Mouse (Mus musculus) E14TG2a.4 (cell line): ENCODE measurements around the gene App.

Experiments used
- H3K27me3 ChIP-seq: 2 replicates; pipeline ENCODE4 v1.6.1; 2014; ENCODE audit warnings: low read length, control low read depth; ENCODE audit not compliant: insufficient read depth
- H3K36me3 ChIP-seq: 2 replicates; pipeline ENCODE4 v1.6.1; 2014; ENCODE audit warnings: low read length, control low read depth; ENCODE audit not compliant: insufficient read depth
- H3K4me1 ChIP-seq: replicated peaks from 2 replicates; pipeline ENCODE4 v1.6.1; 2014; ENCODE audit warnings: low read depth, low read length, control low read depth
- H3K4me3 ChIP-seq: replicated peaks from 2 replicates; pipeline ENCODE4 v1.5.1; 2014; ENCODE audit warnings: mild to moderate bottlenecking, low read length
- H3K9me3 ChIP-seq: 2 replicates; pipeline ENCODE4 v1.6.1; 2014; ENCODE audit warnings: low read length, control low read depth
- CTCF ChIP-seq: conservative IDR thresholded peaks from 2 replicates; pipeline ENCODE4 v1.5.1; 2014; ENCODE audit warnings: low read length
- NANOG ChIP-seq: IDR thresholded peaks from 2 replicates; pipeline ENCODE4 v1.6.1; 2014; ENCODE audit warnings: borderline replicate concordance, low read length, mixed read lengths
- POU5F1 ChIP-seq: IDR thresholded peaks from 2 replicates; pipeline ENCODE4 v1.6.1; 2014; ENCODE audit warnings: low read length, borderline replicate concordance

The App gene

DNA sequence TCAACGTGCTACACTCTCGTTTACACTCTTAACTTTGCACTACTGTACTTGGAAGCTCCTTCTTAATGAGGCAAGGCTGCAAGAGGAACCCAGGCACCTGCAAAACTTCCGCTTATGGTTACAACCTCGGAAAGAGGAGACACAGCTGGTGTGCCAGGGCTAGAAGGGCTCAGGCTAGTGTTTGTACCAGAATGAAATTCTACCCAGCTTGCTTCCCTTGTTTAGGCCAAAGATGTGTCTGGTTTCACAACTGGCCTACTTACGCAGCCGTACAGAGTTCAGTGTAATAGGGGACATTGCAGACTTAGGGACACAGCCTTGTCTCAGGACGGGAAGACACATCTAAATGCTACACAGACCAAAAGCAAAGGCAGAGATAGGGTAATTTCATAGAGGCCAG lies 173.3 kb downstream of the App start:
- Histone ChIP-seq H3K9me3 (no peaks in the 10 kb centered on the region), H3K36me3 (no peaks in the 10 kb centered on the region), H3K4me1 (no peaks in the 10 kb centered on the region), H3K4me3 (no peak overlapping the region), H3K27me3 (no peaks in the 10 kb centered on the region)
- no peak for TF ChIP-seq POU5F1
- no peak for TF ChIP-seq NANOG
- no peak for TF ChIP-seq CTCF

DNA sequence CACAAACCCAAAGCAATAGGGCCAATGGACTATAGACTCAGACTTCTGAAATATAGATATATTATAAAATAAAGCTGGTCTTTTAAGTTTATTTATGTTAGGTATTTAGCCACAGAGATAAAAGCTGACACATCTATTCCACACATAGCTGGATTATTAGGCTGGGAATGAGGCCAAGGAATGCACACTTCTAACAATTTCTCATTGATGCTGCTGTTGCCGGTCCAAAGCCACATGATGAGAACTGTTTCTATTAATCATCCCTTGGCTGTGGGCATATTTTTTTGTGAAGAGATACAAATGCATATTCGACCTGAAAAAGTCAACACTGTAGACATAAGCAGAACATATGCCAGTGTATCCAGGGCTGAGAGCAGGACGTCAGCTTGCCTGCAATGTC lies 176.0 kb downstream of the App start:
- H3K9me3 ChIP-seq, result no peaks in the 10 kb centered on the region
- TF ChIP-seq CTCF (no peak), NANOG (no peak), POU5F1 (no peak)
- H3K4me3 ChIP-seq, result no peak overlapping the region
- no peaks in the 10 kb centered on the region for H3K27me3 ChIP-seq
- H3K4me1 ChIP-seq, result no peaks in the 10 kb centered on the region
- H3K36me3 ChIP-seq, result no peaks in the 10 kb centered on the region

DNA sequence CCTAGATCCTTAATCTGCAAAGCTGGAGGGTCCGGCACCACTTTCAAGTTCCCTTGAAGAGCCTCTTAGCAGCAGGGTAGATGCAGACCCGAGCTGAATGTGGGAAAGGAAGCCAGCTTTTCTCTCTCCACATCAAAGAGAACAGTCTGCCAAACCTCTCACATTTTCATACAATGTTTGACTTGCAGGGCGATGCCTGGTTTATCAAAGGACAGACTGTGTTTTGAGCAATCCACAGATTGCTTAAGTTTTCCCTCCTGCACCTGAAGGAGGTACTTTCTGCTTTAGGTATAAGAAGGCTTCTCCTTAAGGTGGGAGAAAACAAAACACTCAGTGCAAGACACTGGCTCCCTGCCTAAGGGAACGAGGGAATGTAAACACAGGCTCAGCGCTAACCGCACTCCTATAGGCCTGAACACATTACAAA lies 178.1 kb downstream of the App start:
- no peak for TF ChIP-seq NANOG
- TF ChIP-seq POU5F1, result no peak
- TF ChIP-seq CTCF, result no peak
- Histone ChIP-seq H3K27me3 (no peaks in the 10 kb centered on the region), H3K4me3 (no peak overlapping the region), H3K36me3 (no peaks in the 10 kb centered on the region), H3K9me3 (no peaks in the 10 kb centered on the region), H3K4me1 (no peaks in the 10 kb centered on the region)

DNA sequence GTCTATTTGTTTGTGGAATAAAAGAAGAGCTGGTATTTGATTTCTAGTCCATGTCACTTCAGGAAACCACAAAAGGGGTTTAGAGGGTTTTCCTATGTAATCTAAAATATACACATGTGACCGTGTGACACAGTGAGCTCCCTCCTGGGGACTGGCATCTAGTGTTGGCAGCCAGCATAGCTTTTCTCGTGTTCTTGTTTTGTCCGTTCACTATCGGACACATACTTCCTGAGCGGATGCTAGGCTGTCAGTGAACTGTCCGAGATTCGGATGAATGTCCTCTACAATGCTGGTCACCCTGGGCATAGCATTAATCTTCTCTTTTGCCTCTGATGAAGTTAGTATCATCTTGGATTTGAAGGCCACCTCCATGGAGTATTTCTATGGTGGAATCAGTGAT lies 180.7 kb downstream of the App start:
- Histone ChIP-seq H3K4me3 (no peak overlapping the region), H3K4me1 (no peaks in the 10 kb centered on the region), H3K9me3 (no peaks in the 10 kb centered on the region), H3K36me3 (no peaks in the 10 kb centered on the region), H3K27me3 (no peaks in the 10 kb centered on the region)
- TF ChIP-seq POU5F1 (no peak), CTCF (no peak), NANOG (no peak)

DNA sequence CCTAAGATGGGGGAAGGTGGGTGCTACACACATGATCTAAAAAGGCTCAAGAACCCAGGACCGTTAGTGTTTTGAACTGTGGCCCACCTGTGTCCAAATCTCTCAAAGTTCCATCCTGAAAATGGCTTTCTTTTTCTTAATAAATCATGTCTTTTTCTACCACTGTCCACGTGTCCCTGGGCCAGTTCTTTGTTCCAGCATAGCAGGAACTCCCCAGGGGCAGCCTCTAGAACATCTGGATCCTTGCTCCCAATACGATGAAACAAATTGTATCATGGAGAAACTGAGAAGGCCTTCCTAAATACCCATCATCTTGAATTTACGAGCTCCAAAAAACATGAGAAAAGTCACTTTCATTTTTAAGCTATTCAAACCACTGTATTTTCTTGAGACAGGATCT lies 182.6 kb downstream of the App start:
- H3K9me3 ChIP-seq, result no peaks in the 10 kb centered on the region
- H3K4me1 ChIP-seq, result no peaks in the 10 kb centered on the region
- TF ChIP-seq POU5F1 (no peak), CTCF (no peak), NANOG (no peak)
- H3K36me3 ChIP-seq, result no peaks in the 10 kb centered on the region
- no peaks in the 10 kb centered on the region for H3K27me3 ChIP-seq
- H3K4me3 ChIP-seq, result no peak overlapping the region

DNA sequence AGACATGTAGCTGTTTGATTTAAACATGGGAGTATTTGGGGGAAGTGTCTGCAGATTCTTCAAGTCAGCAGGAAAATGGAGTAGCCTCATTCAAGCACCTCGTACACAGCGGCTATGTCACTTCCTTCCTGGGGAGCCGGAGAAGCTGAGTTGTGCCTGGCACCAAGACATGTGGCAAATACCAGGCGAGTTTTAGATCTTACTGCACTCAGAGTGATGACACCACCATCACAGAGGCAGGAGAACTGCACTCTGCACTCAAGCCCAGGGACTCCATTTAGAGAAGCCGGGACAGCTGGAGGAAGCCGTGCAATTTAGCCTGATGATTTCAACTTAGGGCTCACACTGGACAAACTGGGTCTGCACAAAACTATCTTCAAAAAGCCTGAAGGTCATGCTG lies 183.6 kb downstream of the App start:
- H3K4me1 ChIP-seq, result no peaks in the 10 kb centered on the region

DNA sequence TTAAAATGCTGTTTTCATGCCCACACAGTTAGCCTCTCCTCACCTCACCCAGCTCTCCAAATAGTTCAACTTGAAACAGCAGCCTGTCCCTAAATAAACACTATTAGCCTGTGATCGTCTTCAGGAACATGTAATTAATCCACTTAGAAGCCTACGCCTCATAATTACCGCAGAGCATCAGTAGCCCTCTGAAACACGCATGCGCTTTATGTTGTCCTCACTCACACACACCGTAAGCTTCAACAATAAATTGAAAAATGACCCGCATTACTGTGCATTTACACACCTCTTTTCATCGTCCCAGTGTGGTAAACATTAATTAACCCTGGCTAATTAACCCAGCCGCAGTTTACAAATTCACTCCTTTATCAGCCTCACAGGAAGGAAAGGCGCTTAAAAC lies 184.1 kb downstream of the App start:
- no peak overlapping the region for H3K4me3 ChIP-seq
- no peaks in the 10 kb centered on the region for H3K36me3 ChIP-seq
- no peaks in the 10 kb centered on the region for H3K27me3 ChIP-seq
- no peaks in the 10 kb centered on the region for H3K4me1 ChIP-seq
- TF ChIP-seq CTCF (no peak), POU5F1 (no peak), NANOG (no peak)
- H3K9me3 ChIP-seq, result no peaks in the 10 kb centered on the region

More for the DNA sequence above, 183.6 kb downstream of the App start:
- H3K36me3 ChIP-seq, result no peaks in the 10 kb centered on the region
- TF ChIP-seq CTCF (no peak), POU5F1 (no peak), NANOG (no peak)
- no peak overlapping the region for H3K4me3 ChIP-seq
- H3K27me3 ChIP-seq, result no peaks in the 10 kb centered on the region
- no peaks in the 10 kb centered on the region for H3K9me3 ChIP-seq

DNA sequence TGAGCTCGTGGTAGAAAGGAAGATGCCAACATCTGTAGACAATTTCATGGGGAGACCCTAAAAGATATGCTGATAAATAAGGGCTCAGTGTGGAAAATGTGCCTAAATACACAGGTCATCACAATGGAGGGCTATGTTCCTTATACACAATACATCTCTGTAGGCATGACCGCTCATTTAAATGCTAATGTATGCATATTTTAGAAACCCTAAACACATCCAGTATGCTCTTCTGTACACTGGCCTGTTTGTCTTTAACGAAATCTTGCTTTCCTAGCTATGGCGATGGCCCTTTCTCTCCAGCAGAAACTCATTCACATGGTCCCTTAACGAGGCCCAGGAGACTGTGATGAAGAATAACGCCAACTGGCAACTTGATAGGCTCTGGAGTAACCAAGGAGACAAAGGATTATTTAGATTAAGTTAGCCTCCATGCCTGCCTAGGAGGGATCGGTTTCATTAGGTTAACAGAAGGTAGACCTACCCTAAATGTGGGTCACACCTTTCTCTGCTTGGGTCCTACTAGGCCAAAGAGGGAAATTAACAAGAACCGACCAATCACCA lies 185.8 kb downstream of the App start:
- Histone ChIP-seq H3K27me3 (no peaks in the 10 kb centered on the region), H3K36me3 (no peaks in the 10 kb centered on the region), H3K9me3 (no peaks in the 10 kb centered on the region), H3K4me1 (no peaks in the 10 kb centered on the region), H3K4me3 (no peak overlapping the region)
- TF ChIP-seq POU5F1, result no peak
- TF ChIP-seq NANOG, result no peak
- no peak for TF ChIP-seq CTCF

DNA sequence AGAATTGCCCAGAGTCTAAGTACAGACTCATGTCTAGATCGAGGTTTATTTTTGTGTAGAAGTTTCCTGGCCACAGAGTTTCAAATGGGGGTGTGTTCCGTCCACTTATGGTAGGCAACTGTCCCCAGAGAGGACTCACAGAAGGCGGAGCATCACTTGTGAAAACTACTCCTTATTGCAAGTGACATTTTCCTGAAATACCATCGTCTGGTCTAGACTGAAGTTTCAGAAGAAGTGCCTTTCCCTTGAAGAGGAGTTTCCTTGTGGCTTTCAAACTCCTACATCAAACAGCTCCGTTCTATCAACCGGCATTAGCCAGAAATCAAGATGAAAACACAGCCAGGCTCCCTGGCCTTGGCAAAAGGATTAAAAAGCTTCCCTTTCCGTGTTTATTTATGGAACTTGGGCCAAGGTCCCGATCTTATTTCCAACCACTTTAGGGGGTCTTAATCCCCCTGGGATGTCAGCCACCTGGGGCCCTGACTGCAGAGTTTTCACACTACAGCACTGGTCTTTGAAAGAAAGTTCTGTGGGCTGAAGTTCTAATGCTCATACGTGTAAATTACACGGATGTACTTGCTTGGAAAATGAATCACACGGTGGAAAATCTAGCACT lies 187.4 kb downstream of the App start:
- TF ChIP-seq CTCF, result no peak
- no peak for TF ChIP-seq POU5F1
- no peak for TF ChIP-seq NANOG
- H3K4me3 ChIP-seq, result no peak overlapping the region
- no peaks in the 10 kb centered on the region for H3K36me3 ChIP-seq
- H3K9me3 ChIP-seq, result no peaks in the 10 kb centered on the region
- H3K27me3 ChIP-seq, result no peaks in the 10 kb centered on the region
- no peaks in the 10 kb centered on the region for H3K4me1 ChIP-seq
